Mouse (Mus musculus) small intestine, adult 2 months (tissue): ENCODE data around the gene Gtf2f2.

Source experiments
- CTCF ChIP-seq: fragments of 200-500 bp; IDR thresholded peaks from 2 replicates; pipeline ENCODE4 v1.5.1; 2012; ENCODE audit warnings: low read depth, mild to moderate bottlenecking, control low read depth, inconsistent platforms, low read length, moderate library complexity, mixed read lengths; ENCODE audit not compliant: insufficient replicate concordance, insufficient read length; ENCODE audit errors: extremely low read depth
- POLR2A ChIP-seq: fragments of 200-500 bp; IDR thresholded peaks from 2 replicates; pipeline ENCODE4 v1.6.1; 2012; ENCODE audit warnings: low read depth, mild to moderate bottlenecking, control low read depth, inconsistent platforms, low read length, moderate library complexity

DNA sequence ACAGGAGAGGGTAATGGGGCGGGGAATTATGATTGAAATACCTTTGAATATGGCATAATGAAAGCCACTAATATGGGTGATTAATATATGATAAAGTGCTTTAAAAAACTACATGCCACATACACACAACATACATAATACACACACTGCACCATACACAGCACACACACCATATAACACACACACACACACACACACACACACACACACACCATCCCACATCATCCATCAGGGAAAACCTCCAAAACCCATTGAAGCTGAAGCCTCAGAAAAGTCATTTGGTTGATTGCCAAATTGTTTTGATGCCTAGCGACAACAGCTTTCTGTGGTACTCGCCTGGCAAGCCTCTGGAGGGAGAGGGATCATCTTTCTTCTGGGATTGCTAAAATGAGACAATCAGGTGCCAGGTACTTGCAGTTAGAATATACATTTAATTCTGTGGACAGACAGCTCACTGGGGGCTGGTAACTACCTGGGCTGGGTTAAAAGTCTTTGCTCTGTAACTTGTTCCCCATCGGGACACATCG is 9.7 kb upstream of the Gtf2f2 start:
- TF ChIP-seq POLR2A (no peak), CTCF (no peak)
